Mouse (Mus musculus) brain, embryonic 14.5 days (tissue): ENCODE results near the gene Baat. TPM values are rescaled to one million over a fixed set of nuclear protein-coding genes. Genes with fewer than 3 reads are reported as not detected.
"Not testable (repeated sequence)": the region's sequence is repeated elsewhere in the genome, so short reads cannot be mapped to it uniquely, and the experiment has no call there.

Source experiments
- DNase-seq: peaks from one replicate; pipeline ENCODE4 v3.0.0-alpha.2; 2011; ENCODE audit warnings: low read depth
- CTCF ChIP-seq: fragments of 200-500 bp; IDR thresholded peaks from 2 replicates; pipeline ENCODE4 v1.5.1; 2012; ENCODE audit warnings: inconsistent platforms, mild to moderate bottlenecking, moderate library complexity, borderline replicate concordance; ENCODE audit not compliant: insufficient read depth, insufficient read length; ENCODE audit errors: extremely low read depth
- POLR2A ChIP-seq: fragments of 200-500 bp; IDR thresholded peaks from 2 replicates; pipeline ENCODE4 v1.6.1; 2012; ENCODE audit warnings: mild to moderate bottlenecking, inconsistent platforms, borderline replicate concordance; ENCODE audit not compliant: poor library complexity, insufficient read depth, insufficient read length, severe bottlenecking; ENCODE audit errors: extremely low read depth
- polyA plus RNA-seq: library from polyadenylated mRNA; depleted of rRNA; stranded (reverse); fragments of >200 nt; gene quantifications from 2 replicates; pipeline ENCODE4 v1.2.3, GENCODE M21; 2012; rRNA removed

Gene Baat
- polyA plus RNA-seq, 1 experiment: 0.12 TPM

GRCm38 (mm10) chr4:49478118-49478877 lies 28.1 kb downstream of the Baat start:
- TF ChIP-seq CTCF (no peak), POLR2A (no peak)
- DNase-seq: peak; percentile 61

DNA sequence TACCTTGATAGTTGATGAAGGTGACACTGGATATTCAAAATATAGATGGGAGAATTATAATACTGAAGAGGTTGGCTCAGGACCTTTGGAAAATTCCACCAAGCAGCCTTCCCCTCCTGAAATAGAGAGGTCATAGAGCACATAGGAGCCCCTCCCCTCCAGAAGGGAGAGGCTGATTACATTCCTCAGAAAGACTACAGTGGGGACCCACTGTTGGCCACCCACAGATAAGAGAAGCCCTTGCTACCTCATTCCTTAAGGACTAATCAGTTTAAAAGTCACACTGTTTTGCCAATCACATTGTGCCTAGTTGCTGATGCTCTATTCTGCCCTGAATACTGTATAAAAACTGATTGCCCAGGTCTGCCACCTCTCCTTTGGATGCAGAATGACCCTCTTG lies 31.8 kb downstream of the Baat start:
- no peak for DNase-seq
- TF ChIP-seq CTCF (no peak), POLR2A (no peak)

- no peak for TF ChIP-seq CTCF
- no peak for TF ChIP-seq POLR2A
- no peak for DNase-seq
Measured at GRCm38 (mm10) chr4:49473435-49474100, 32.8 kb downstream of the Baat start, which contains the start of gene Acnat1. TSS of gene Acnat1 (minus strand) at chr4:49473912.

DNA sequence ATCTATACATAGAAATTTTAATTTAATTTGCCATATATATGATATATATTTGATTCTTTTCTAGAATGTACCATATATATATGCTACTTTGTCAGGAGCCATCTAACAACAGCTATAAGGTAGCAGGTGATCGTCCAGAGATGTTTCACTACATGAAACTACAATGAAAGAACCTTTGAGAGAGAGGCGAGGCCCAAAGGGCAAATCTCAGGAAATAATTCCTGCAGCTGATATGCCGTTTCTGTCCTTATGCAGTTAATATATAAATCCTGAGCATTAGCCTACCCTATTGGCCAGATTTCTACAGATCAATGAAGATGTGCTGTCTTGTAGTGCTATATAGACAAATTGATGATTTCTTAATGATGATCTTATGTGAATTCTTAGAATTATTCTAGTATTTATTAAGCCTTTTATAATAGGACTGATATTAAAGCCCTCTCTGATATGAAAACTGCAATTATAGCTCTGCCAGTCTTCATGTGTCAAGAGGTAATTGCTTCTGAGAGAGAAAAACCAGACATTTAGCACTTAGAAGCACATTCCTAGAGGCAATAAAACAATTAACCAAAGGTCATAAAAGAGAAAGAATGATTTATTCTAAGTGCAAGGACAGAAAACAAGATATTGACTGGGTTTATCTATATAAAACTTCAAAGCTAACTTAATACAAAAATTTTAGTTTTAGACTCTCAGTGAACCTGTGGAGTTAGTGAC lies 36.8 kb downstream of the Baat start:
- no peak for TF ChIP-seq POLR2A
- TF ChIP-seq CTCF: no peak
- no peak for DNase-seq

GRCm38 (mm10) chr4:49467360-49467759 lies 39.0 kb downstream of the Baat start:
- TF ChIP-seq POLR2A: no peak
- DNase-seq: no peak

GRCm38 (mm10) chr4:49456171-49456570 lies 50.2 kb downstream of the Baat start:
- DNase-seq: no peak
- TF ChIP-seq POLR2A (no peak), CTCF (no peak)

- no peak for DNase-seq
- no peak for TF ChIP-seq CTCF
- TF ChIP-seq POLR2A: no peak
Measured at GRCm38 (mm10) chr4:49451848-49452551, 54.4 kb downstream of the Baat start.

- not testable (repeated sequence) for DNase-seq
Measured at GRCm38 (mm10) chr4:49451133-49451847, 55.1 kb downstream of the Baat start.

Other genes with a start within 250 kb of the Baat start
- not detected in 2 replicates for gene Acnat2, start 98.4 kb downstream of the Baat start, polyA plus RNA-seq
- 0.23 TPM in 1 of 2 replicates, not detected in the other for gene Acnat1, start 32.6 kb downstream of the Baat start, polyA plus RNA-seq
- 17.6 and 24.3 TPM in 2 replicates for gene Mrpl50, start 14.5 kb upstream of the Baat start, polyA plus RNA-seq
- 5.8 and 7.2 TPM in 2 replicates for gene Zfp189, start 14.6 kb upstream of the Baat start, polyA plus RNA-seq
- gene Aldob, start 43.0 kb upstream of the Baat start, polyA plus RNA-seq: 0.81 and 1.1 TPM in 2 replicates
- 51.0 and 61.6 TPM in 2 replicates for gene Tmem246, start 91.3 kb upstream of the Baat start, polyA plus RNA-seq
- 53.8 and 64.7 TPM in 2 replicates for gene Rnf20, start 125.4 kb upstream of the Baat start, polyA plus RNA-seq
- 0.09 and 0.38 TPM in 2 replicates for gene Ppp3r2, start 175.5 kb upstream of the Baat start, polyA plus RNA-seq